Mouse (Mus musculus): Measurements from ENCODE around the gene Gm40193.

- no peak for TF ChIP-seq CTCF (IDR thresholded peaks at IDR 0.05; ENCODE audit: borderline replicate concordance, extremely low read depth, insufficient read depth, insufficient read length)
- TF ChIP-seq POLR2A (IDR thresholded peaks at IDR 0.05; ENCODE audit: borderline replicate concordance, extremely low read depth, insufficient read depth, insufficient read length, poor library complexity, severe bottlenecking): no peak
Observed at GRCm38 (mm10) chr11:70553940-70554339, 21.2 kb upstream of the Gm40193 start.
